Comparison of ENCODE assay signal across 20 mouse cellular contexts in genomic region chr2:16168611-16169010, GRCm38 (mm10).
DNase-seq lines count a peak whose midpoint lies in the region; ATAC-seq and TF ChIP-seq lines count a peak whose summit lies in the region.
"Had no signal": no experiment of that assay in that cellular context is flagged by ENCODE, and none has a peak within 500 bp of the region (broad histone marks: within the 10 kb centered on the region; RNA-seq: fewer than 3 reads in every experiment).

No protein-coding gene starts in this region.

- no peaks in the 10 kb centered on the region for H3K27me3 ChIP-seq in stomach, postnatal 0 days (ENCODE audit: control insufficient read depth, insufficient read depth, low read length)
- H3K27me3 ChIP-seq: forebrain, embryonic 15.5 days; heart, embryonic 12.5 days; limb, embryonic 12.5 days; neural tube, embryonic 13.5 days had no signal

- H3K4me1 ChIP-seq in stomach, postnatal 0 days (replicated peaks; ENCODE audit: control insufficient read depth, insufficient read depth), result no peaks in the 10 kb centered on the region
- H3K4me1 ChIP-seq: forebrain, embryonic 15.5 days; heart, embryonic 12.5 days; limb, embryonic 12.5 days; neural tube, embryonic 13.5 days had no signal

- no peak for ATAC-seq in stomach, postnatal 0 days (ENCODE audit: low FRiP score, low TSS enrichment)
- ATAC-seq: forebrain, embryonic 15.5 days had no signal

- peak; percentile 3 for DNase-seq in gastrocnemius, adult 18-20 months (ENCODE audit: low spot score)
- no peak for DNase-seq in gastrocnemius, postnatal 4 days (ENCODE audit: low spot score in 2 of 2)
- DNase-seq in kidney, adult 8-10 months, result peak; percentile 40 to 41
- DNase-seq in kidney, postnatal 4 days, result no peak
- peak; percentile 6 for DNase-seq in urinary bladder, postnatal 25 days (ENCODE audit: low spot score)
- DNase-seq in urinary bladder, postnatal 10 days (ENCODE audit: low spot score), result no peak
- no peak for DNase-seq in stomach, postnatal 0 days (ENCODE audit: low spot score)
- no peak for DNase-seq in thymus, postnatal 36 days
- DNase-seq: B cell, adult 2 months; cerebellum, postnatal 10 days; embryo, embryonic 11 days; kidney, postnatal 25 days; lung, postnatal 4 days; right cerebral cortex, postnatal 14 days had no signal

- no peak overlapping the region for H3K4me3 ChIP-seq in stomach, postnatal 0 days (ENCODE audit: low read depth, low read length)
- H3K4me3 ChIP-seq: forebrain, embryonic 15.5 days; heart, embryonic 12.5 days; limb, embryonic 12.5 days; midbrain, embryonic 10.5 days; neural tube, embryonic 13.5 days had no signal

- H3K4me2 ChIP-seq in stomach, postnatal 0 days (replicated peaks; ENCODE audit: low read depth), result no peak overlapping the region
- H3K4me2 ChIP-seq: forebrain, embryonic 15.5 days; heart, embryonic 12.5 days; limb, embryonic 12.5 days; neural tube, embryonic 13.5 days had no signal

- H3K36me3 ChIP-seq in stomach, postnatal 0 days (ENCODE audit: control insufficient read depth, insufficient read depth, low read length), result no peaks in the 10 kb centered on the region
- H3K36me3 ChIP-seq: forebrain, embryonic 15.5 days; heart, embryonic 12.5 days; limb, embryonic 12.5 days; midbrain, embryonic 10.5 days; neural tube, embryonic 13.5 days had no signal

- 41% methylated on average over 2 of the region's 2 CpGs for WGBS in stomach, postnatal 0 days

- no peak for TF ChIP-seq CTCF in stomach, postnatal 0 days (IDR thresholded peaks at IDR 0.05; ENCODE audit: low read depth)

- H3K9me3 ChIP-seq in stomach, postnatal 0 days (ENCODE audit: control insufficient read depth, low read length), result no peaks in the 10 kb centered on the region
- H3K9me3 ChIP-seq: forebrain, embryonic 15.5 days; heart, embryonic 12.5 days; limb, embryonic 12.5 days; midbrain, embryonic 10.5 days; neural tube, embryonic 13.5 days had no signal

- no peak overlapping the region for H3K27ac ChIP-seq in stomach, postnatal 0 days (replicated peaks)
- H3K27ac ChIP-seq: forebrain, embryonic 15.5 days; limb, embryonic 12.5 days; liver, embryonic 14.5 days; midbrain, embryonic 10.5 days; neural tube, embryonic 13.5 days had no signal

- no peak overlapping the region for H3K9ac ChIP-seq in stomach, postnatal 0 days (ENCODE audit: low read length)
- H3K9ac ChIP-seq: forebrain, embryonic 15.5 days; heart, embryonic 12.5 days; limb, embryonic 12.5 days; liver, embryonic 14.5 days; neural tube, embryonic 13.5 days had no signal

- peak; percentile 10 for TF ChIP-seq EP300 in stomach, postnatal 0 days (optimal IDR thresholded peaks at IDR 0.05)

Comparison
In these comparisons a context has a peak if more than half of its experiments do, and no peak if none do; other contexts are left out.
1. DNase-seq: peak in gastrocnemius, adult 18-20 months (single experiment), kidney, adult 8-10 months (2 of 2) and urinary bladder, postnatal 25 days (single experiment); none in gastrocnemius, postnatal 4 days (0 of 2), kidney, postnatal 4 days (0 of 2), urinary bladder, postnatal 10 days (single experiment), stomach, postnatal 0 days (single experiment) and thymus, postnatal 36 days (0 of 2).